Mouse (Mus musculus): ENCODE results near the gene Scrn2. TPM values are rescaled to one million over a fixed set of nuclear protein-coding genes. Genes with fewer than 3 reads are reported as not detected.
A peak's percentile ranks its signal among the peaks of the same experiment; 100 is the strongest.

The Scrn2 gene
- total RNA-seq, 1 experiment = 16.5 TPM

GRCm38 (mm10) chr11:97074235-97074634, 44.5 kb downstream of the Scrn2 start:
- H3K4me3 ChIP-seq (ENCODE audit: insufficient read depth in 1 of 2, low read depth in 1 of 2, low read length in 2 of 2, poor library complexity in 1 of 2, severe bottlenecking in 1 of 2) = no peak overlapping the region
- H3K4me1 ChIP-seq (ENCODE audit: control insufficient read depth in 2 of 2, insufficient read depth in 2 of 2, low read length in 2 of 2, poor library complexity in 1 of 2) = no peaks in the 10 kb centered on the region
- H3K9ac ChIP-seq (ENCODE audit: insufficient read depth, low read depth, low read length, poor library complexity, severe bottlenecking) = no peak overlapping the region
- no peaks in the 10 kb centered on the region for H3K36me3 ChIP-seq (ENCODE audit: control insufficient read depth, insufficient read depth, low read length, poor library complexity, severe bottlenecking)
- in situ Hi-C loops (cut with MboI; ENCODE audit: low sequenced_read_pairs in 2 of 2, unreplicated experiment in 2 of 2) = no loop called here
- no peak for DNase-seq (ENCODE audit: low read depth, low spot score)
- TF ChIP-seq ZC3H11A (IDR thresholded peaks at IDR 0.05; ENCODE audit: borderline replicate concordance, low read depth, low read length) (no peak), ZNF384 (IDR thresholded peaks at IDR 0.05; ENCODE audit: low read depth, low read length) (no peak), HCFC1 (IDR thresholded peaks at IDR 0.05; ENCODE audit: borderline replicate concordance, insufficient read depth, low read length) (no peak), MAFK (IDR thresholded peaks at IDR 0.05; ENCODE audit: insufficient read depth, low read depth, low read length) (no peak), CHD2 (IDR thresholded peaks at IDR 0.05; ENCODE audit: low read depth, low read length) (no peak)
- H3K27ac ChIP-seq (ENCODE audit: insufficient read depth, low read depth, low read length, poor library complexity, severe bottlenecking) = no peak overlapping the region
- H3K9me3 ChIP-seq (ENCODE audit: control insufficient read depth, insufficient read depth, low read depth, low read length) = no peaks in the 10 kb centered on the region

DNA sequence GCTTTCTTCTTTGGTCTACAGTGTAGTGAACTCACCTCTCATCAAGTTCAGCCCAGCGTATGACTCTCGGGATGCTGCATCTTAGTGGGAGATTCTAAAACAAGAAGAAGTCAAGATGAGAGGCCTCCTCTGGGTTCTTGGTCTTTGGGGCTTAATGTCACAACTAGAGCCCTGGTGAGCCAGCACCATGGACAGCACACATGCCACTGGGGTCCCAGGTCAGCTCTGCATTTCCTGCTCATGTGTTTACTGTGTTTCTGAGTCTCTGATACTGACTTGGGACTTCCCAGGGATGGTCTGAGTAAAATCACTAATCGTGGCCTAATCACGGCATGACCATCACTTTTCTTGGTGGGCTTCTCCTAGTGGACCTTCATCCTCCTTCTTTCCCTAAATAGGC, 49.0 kb downstream of the Scrn2 start:
- peak; percentile 60 for DNase-seq (ENCODE audit: low read depth, low spot score)
- H3K9me3 ChIP-seq (ENCODE audit: control insufficient read depth, insufficient read depth, low read depth, low read length) = no peaks in the 10 kb centered on the region
- in situ Hi-C loops (cut with MboI; ENCODE audit: low sequenced_read_pairs in 2 of 2, unreplicated experiment in 2 of 2) = no loop called here

GRCm38 (mm10) chr11:97080291-97080690, 50.6 kb downstream of the Scrn2 start:
- H3K9me3 ChIP-seq (ENCODE audit: control insufficient read depth, insufficient read depth, low read depth, low read length) = no peaks in the 10 kb centered on the region
- in situ Hi-C loops (cut with MboI; ENCODE audit: low sequenced_read_pairs in 2 of 2, unreplicated experiment in 2 of 2) = no loop called here
- H3K4me1 ChIP-seq (ENCODE audit: control insufficient read depth in 2 of 2, insufficient read depth in 2 of 2, low read length in 2 of 2, poor library complexity in 1 of 2) = peaks cover 3 to 10% of the 10 kb centered on the region in 2 experiments; a peak in 3 of 4 replicates
- H3K27ac ChIP-seq (ENCODE audit: insufficient read depth, low read depth, low read length, poor library complexity, severe bottlenecking) = no peak overlapping the region
- no peak overlapping the region for H3K4me3 ChIP-seq (ENCODE audit: insufficient read depth in 1 of 2, low read depth in 1 of 2, low read length in 2 of 2, poor library complexity in 1 of 2, severe bottlenecking in 1 of 2)
- DNase-seq (ENCODE audit: low read depth, low spot score) = no peak
- H3K36me3 ChIP-seq (ENCODE audit: control insufficient read depth, insufficient read depth, low read length, poor library complexity, severe bottlenecking) = no peaks in the 10 kb centered on the region
- TF ChIP-seq ZNF384 (IDR thresholded peaks at IDR 0.05; ENCODE audit: low read depth, low read length) (no peak), HCFC1 (IDR thresholded peaks at IDR 0.05; ENCODE audit: borderline replicate concordance, insufficient read depth, low read length) (no peak), CHD2 (IDR thresholded peaks at IDR 0.05; ENCODE audit: low read depth, low read length) (no peak), MAFK (IDR thresholded peaks at IDR 0.05; ENCODE audit: insufficient read depth, low read depth, low read length) (no peak), ZC3H11A (IDR thresholded peaks at IDR 0.05; ENCODE audit: borderline replicate concordance, low read depth, low read length) (no peak)
- no peak overlapping the region for H3K9ac ChIP-seq (ENCODE audit: insufficient read depth, low read depth, low read length, poor library complexity, severe bottlenecking)

More for the DNA sequence above, 49.0 kb downstream of the Scrn2 start:
- no peak for TF ChIP-seq ZC3H11A (IDR thresholded peaks at IDR 0.05; ENCODE audit: borderline replicate concordance, low read depth, low read length)
- no peaks in the 10 kb centered on the region for H3K36me3 ChIP-seq (ENCODE audit: control insufficient read depth, insufficient read depth, low read length, poor library complexity, severe bottlenecking)
- H3K4me1 ChIP-seq (ENCODE audit: control insufficient read depth in 2 of 2, insufficient read depth in 2 of 2, low read length in 2 of 2, poor library complexity in 1 of 2) = peaks cover 0 to 2% of the 10 kb centered on the region in 2 experiments; a peak in 1 of 4 replicates
- no peak overlapping the region for H3K9ac ChIP-seq (ENCODE audit: insufficient read depth, low read depth, low read length, poor library complexity, severe bottlenecking)
- H3K27ac ChIP-seq (ENCODE audit: insufficient read depth, low read depth, low read length, poor library complexity, severe bottlenecking) = no peak overlapping the region
- no peak overlapping the region for H3K4me3 ChIP-seq (ENCODE audit: insufficient read depth in 1 of 2, low read depth in 1 of 2, low read length in 2 of 2, poor library complexity in 1 of 2, severe bottlenecking in 1 of 2)

- Histone ChIP-seq H3K9ac (ENCODE audit: insufficient read depth, low read depth, low read length, poor library complexity, severe bottlenecking) (no peak overlapping the region), H3K36me3 (ENCODE audit: control insufficient read depth, insufficient read depth, low read length, poor library complexity, severe bottlenecking) (no peaks in the 10 kb centered on the region), H3K27ac (ENCODE audit: insufficient read depth, low read depth, low read length, poor library complexity, severe bottlenecking) (no peak overlapping the region), H3K4me3 (ENCODE audit: insufficient read depth in 1 of 2, low read depth in 1 of 2, low read length in 2 of 2, poor library complexity in 1 of 2, severe bottlenecking in 1 of 2) (no peak overlapping the region), H3K9me3 (ENCODE audit: control insufficient read depth, insufficient read depth, low read depth, low read length) (no peaks in the 10 kb centered on the region), H3K4me1 (ENCODE audit: control insufficient read depth in 2 of 2, insufficient read depth in 2 of 2, low read length in 2 of 2, poor library complexity in 1 of 2) (peaks cover 3 to 10% of the 10 kb centered on the region in 2 experiments; a peak in 3 of 4 replicates)
- in situ Hi-C loops (cut with MboI; ENCODE audit: low sequenced_read_pairs in 2 of 2, unreplicated experiment in 2 of 2) = no loop called here
- DNase-seq (ENCODE audit: low read depth, low spot score) = peak; percentile 50
- TF ChIP-seq HCFC1 (IDR thresholded peaks at IDR 0.05; ENCODE audit: borderline replicate concordance, insufficient read depth, low read length) = no peak
- TF ChIP-seq ZNF384 (IDR thresholded peaks at IDR 0.05; ENCODE audit: low read depth, low read length) = no peak
- no peak; the same call in 1 of the 2 replicates for TF ChIP-seq ZC3H11A (IDR thresholded peaks at IDR 0.05; ENCODE audit: borderline replicate concordance, low read depth, low read length)
- no peak for TF ChIP-seq CHD2 (IDR thresholded peaks at IDR 0.05; ENCODE audit: low read depth, low read length)
- TF ChIP-seq MAFK (IDR thresholded peaks at IDR 0.05; ENCODE audit: insufficient read depth, low read depth, low read length) = no peak
Observed at GRCm38 (mm10) chr11:97082977-97083376, 53.2 kb downstream of the Scrn2 start.

Other genes starting within 250 kb of the Scrn2 start
- gene Cbx1, start 240.8 kb upstream of the Scrn2 start, total RNA-seq (2012; rRNA removed) = 112 and 153 TPM in 2 replicates
- 166 and 208 TPM in 2 replicates for gene Nfe2l1, start 200.0 kb upstream of the Scrn2 start, total RNA-seq (2012; rRNA removed)
- gene Copz2, start 180.1 kb upstream of the Scrn2 start, total RNA-seq (2012; rRNA removed) = 2.5 and 5.5 TPM in 2 replicates
- 87.5 and 134 TPM in 2 replicates for gene Cdk5rap3, start 113.4 kb upstream of the Scrn2 start, total RNA-seq (2012; rRNA removed)
- 0.67 and 1.2 TPM in 2 replicates for gene Prr15l, start 101.8 kb upstream of the Scrn2 start, total RNA-seq (2012; rRNA removed)
- gene Pnpo, start 86.0 kb upstream of the Scrn2 start, total RNA-seq (2012; rRNA removed) = 24.0 and 27.7 TPM in 2 replicates
- 4.5 and 5.4 TPM in 2 replicates for gene Sp2, start 47.0 kb upstream of the Scrn2 start, total RNA-seq (2012; rRNA removed)
- gene Sp6, start 16.5 kb upstream of the Scrn2 start, total RNA-seq (2012; rRNA removed) = 3.2 and 5.0 TPM in 2 replicates
- gene Lrrc46, start 11.5 kb downstream of the Scrn2 start, total RNA-seq (2012; rRNA removed) = 0.42 and 0.54 TPM in 2 replicates
- gene Mrpl10, start 11.6 kb downstream of the Scrn2 start, total RNA-seq (2012; rRNA removed) = 55.3 and 70.3 TPM in 2 replicates
- 6.6 and 7.2 TPM in 2 replicates for gene Osbpl7, start 20.7 kb downstream of the Scrn2 start, total RNA-seq (2012; rRNA removed)
- gene Tbx21, start 85.4 kb downstream of the Scrn2 start, total RNA-seq (2012; rRNA removed) = 0.27 and 0.32 TPM in 2 replicates
- gene Tbkbp1, start 121.6 kb downstream of the Scrn2 start, total RNA-seq (2012; rRNA removed) = 3.5 and 4.5 TPM in 2 replicates
- 272 and 369 TPM in 2 replicates for gene Kpnb1, start 157.9 kb downstream of the Scrn2 start, total RNA-seq (2012; rRNA removed)

Data from ES-E14 (cell line).